Mouse (Mus musculus): ENCODE measurements around the gene Xcl1. TPM values are rescaled to one million over a fixed set of nuclear protein-coding genes. Genes with fewer than 3 reads are reported as not detected.

Gene Xcl1
- polyA plus RNA-seq (2012; fragmentation: generic; extraction: Trizol), result not detected

GRCm38 (mm10) chr1:164935477-164936044, at the start of gene Xcl1:
Gene Xcl1, minus strand, starts transcription at chr1:164935527.

Other genes starting within 250 kb of the Xcl1 start
- under 1 TPM in 1 of 2 experiments, not detected in 1; 0.45 TPM for gene Dpt, start 138.9 kb downstream of the Xcl1 start, polyA plus RNA-seq (2012; fragmentation: generic; extraction: Trizol)
- gene Tbx19, start 225.2 kb upstream of the Xcl1 start, polyA plus RNA-seq (2012; fragmentation: generic; extraction: Trizol), result not detected

Measured in C3H10T1/2 (cell line).